Mouse (Mus musculus): ENCODE measurements around the gene Kcnk1. TPM values are rescaled to one million over a fixed set of nuclear protein-coding genes. Genes with fewer than 3 reads are reported as not detected.

The Kcnk1 gene
- polyA plus RNA-seq, 1 experiment, result 40.5 TPM

DNA sequence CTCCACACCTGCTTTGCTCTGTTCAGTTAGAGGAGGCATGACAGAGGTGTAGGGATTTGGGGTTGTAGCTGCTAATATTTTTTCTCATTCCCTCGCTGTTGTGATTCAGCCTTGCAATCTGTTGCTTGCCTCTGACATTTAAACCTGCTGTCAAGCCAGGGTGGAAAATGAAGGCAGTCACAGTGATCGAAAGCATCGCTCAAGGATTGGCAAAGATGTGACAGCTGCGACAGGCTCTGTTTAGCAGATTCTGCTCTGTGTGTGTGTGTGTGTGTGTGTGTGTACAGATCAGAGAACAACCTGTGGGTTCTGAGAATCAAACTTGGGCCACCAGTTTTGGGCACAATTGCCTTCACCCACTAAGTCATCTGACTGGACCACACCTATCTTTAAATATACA, 50.8 kb downstream of the Kcnk1 start:
- WGBS, result 85% methylated on average over 4 of the region's 4 CpGs
- no peaks in the 10 kb centered on the region for H3K4me1 ChIP-seq (ENCODE audit: control insufficient read depth, insufficient read depth, insufficient read length, low read length)
- no peak overlapping the region for H3K27ac ChIP-seq (ENCODE audit: insufficient read depth, low read depth, low read length)
- H3K4me3 ChIP-seq (ENCODE audit: low read depth, low read length), result no peak overlapping the region
- no peaks in the 10 kb centered on the region for H3K36me3 ChIP-seq (ENCODE audit: control insufficient read depth, insufficient read depth, low read length)
- TF ChIP-seq POLR2A (IDR thresholded peaks at IDR 0.05; ENCODE audit: low read depth, low read length), result no peak
- no peak for TF ChIP-seq CTCF (IDR thresholded peaks at IDR 0.05; ENCODE audit: extremely low read depth, insufficient read length, insufficient replicate concordance, low read depth, low read length)
- no peaks in the 10 kb centered on the region for H3K27me3 ChIP-seq (ENCODE audit: control insufficient read depth, insufficient read depth, low read length)

DNA sequence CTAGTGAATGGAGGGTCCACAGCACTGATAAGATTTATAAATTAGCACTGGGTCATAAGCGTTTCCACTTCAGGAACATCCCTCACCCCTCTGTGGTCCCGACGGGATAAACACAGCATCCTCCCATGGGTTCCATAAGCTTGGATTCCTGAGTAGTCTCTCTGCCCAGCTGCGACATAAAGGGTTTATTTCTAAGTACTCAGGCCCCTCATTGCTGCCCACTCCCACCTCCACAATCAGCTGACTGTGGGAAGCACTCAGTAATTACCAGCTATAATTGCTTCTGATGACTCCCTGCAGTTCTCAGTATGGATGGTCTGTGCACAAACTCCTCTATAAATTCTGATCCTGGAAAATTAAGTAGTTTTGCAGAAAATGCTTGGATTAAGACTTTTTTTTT, 58.9 kb downstream of the Kcnk1 start:
- Histone ChIP-seq H3K27me3 (ENCODE audit: control insufficient read depth, insufficient read depth, low read length) (no peaks in the 10 kb centered on the region), H3K4me1 (ENCODE audit: control insufficient read depth, insufficient read depth, insufficient read length, low read length) (no peaks in the 10 kb centered on the region), H3K4me3 (ENCODE audit: low read depth, low read length) (no peak overlapping the region), H3K36me3 (ENCODE audit: control insufficient read depth, insufficient read depth, low read length) (no peaks in the 10 kb centered on the region), H3K27ac (ENCODE audit: insufficient read depth, low read depth, low read length) (no peak overlapping the region)
- TF ChIP-seq POLR2A (IDR thresholded peaks at IDR 0.05; ENCODE audit: low read depth, low read length) (no peak), CTCF (IDR thresholded peaks at IDR 0.05; ENCODE audit: extremely low read depth, insufficient read length, insufficient replicate concordance, low read depth, low read length) (no peak)
- WGBS, result 72% methylated on average over 4 of the region's 4 CpGs

DNA sequence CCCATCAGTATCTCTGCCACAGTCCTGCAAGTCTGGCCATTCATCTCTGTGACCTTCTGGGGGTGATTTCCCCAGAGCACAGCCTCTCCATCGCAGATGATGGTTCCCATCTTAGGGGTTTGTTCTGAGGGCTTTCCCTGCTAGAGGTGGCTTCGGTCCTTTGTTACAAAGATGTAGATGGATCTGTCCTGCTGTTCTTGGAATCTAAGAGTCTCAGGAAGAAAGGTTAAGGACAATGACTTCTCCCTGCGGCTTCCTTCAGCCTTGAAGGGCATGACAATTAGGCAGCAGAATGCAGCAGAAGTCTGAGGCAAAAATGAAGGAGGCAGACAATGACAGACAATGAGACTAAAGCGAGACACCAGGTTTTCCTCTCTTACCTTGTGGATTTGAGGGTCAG, 63.9 kb downstream of the Kcnk1 start:
- no peaks in the 10 kb centered on the region for H3K27me3 ChIP-seq (ENCODE audit: control insufficient read depth, insufficient read depth, low read length)
- no peaks in the 10 kb centered on the region for H3K4me1 ChIP-seq (ENCODE audit: control insufficient read depth, insufficient read depth, insufficient read length, low read length)
- 87% methylated on average over 4 of the region's 4 CpGs for WGBS
- no peak for TF ChIP-seq CTCF (IDR thresholded peaks at IDR 0.05; ENCODE audit: extremely low read depth, insufficient read length, insufficient replicate concordance, low read depth, low read length)
- TF ChIP-seq POLR2A (IDR thresholded peaks at IDR 0.05; ENCODE audit: low read depth, low read length), result no peak
- no peaks in the 10 kb centered on the region for H3K36me3 ChIP-seq (ENCODE audit: control insufficient read depth, insufficient read depth, low read length)
- H3K4me3 ChIP-seq (ENCODE audit: low read depth, low read length), result no peak overlapping the region
- H3K27ac ChIP-seq (ENCODE audit: insufficient read depth, low read depth, low read length), result no peak overlapping the region

DNA sequence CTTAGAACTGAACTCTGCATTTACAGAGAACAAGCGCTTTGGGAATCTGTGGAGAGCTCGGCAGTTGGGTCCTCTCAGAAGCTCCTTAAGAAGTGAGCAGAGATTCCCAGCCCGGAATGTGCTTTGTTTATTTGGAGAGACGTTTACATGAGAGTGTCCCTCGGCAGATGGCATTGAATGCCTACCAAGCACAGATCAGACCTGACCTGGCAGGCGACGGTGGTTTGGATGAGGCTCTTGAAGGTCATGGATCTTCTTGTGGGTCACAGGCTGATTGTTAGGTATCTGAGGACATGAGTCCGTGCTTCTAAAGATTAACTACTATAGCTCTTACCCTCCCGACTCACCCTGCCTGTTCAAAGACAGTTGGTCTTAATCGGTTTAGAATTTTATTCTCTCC, 67.9 kb downstream of the Kcnk1 start:
- Histone ChIP-seq H3K27ac (ENCODE audit: insufficient read depth, low read depth, low read length) (no peak overlapping the region), H3K4me1 (ENCODE audit: control insufficient read depth, insufficient read depth, insufficient read length, low read length) (no peaks in the 10 kb centered on the region), H3K36me3 (ENCODE audit: control insufficient read depth, insufficient read depth, low read length) (no peaks in the 10 kb centered on the region), H3K27me3 (ENCODE audit: control insufficient read depth, insufficient read depth, low read length) (no peaks in the 10 kb centered on the region), H3K4me3 (ENCODE audit: low read depth, low read length) (no peak overlapping the region)
- WGBS, result 66% methylated on average over 10 of the region's 10 CpGs
- TF ChIP-seq POLR2A (IDR thresholded peaks at IDR 0.05; ENCODE audit: low read depth, low read length), result no peak
- TF ChIP-seq CTCF (IDR thresholded peaks at IDR 0.05; ENCODE audit: extremely low read depth, insufficient read length, insufficient replicate concordance, low read depth, low read length), result no peak

DNA sequence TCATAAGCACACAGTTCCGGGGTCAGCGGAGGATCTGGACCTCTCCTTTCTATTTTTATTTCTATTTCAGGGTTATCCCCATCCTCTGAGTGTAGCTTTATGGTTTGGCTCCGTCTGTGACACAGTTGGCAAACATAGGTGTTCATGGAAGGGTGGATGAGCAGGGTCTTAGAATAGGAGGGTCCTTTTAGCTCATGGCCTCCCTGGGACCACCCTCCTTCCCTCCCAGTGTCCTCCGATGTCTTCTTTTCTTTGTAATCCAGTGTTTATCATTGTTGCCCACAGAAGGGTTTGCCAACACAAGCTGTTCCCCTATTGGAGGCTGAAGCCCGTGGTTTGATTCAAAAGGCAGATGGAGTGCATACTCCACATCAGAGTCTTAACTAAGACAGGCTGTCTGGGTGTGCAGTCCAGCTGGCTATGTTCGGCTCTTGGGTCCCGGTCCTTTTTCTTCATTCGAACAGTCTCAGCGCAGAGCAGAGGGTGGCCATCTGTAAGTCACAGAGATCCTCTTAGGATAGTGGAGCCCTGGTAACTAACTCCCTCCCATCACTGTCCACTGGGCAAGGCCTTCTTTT, 69.0 kb downstream of the Kcnk1 start:
- Histone ChIP-seq H3K27ac (ENCODE audit: insufficient read depth, low read depth, low read length) (no peak overlapping the region), H3K27me3 (ENCODE audit: control insufficient read depth, insufficient read depth, low read length) (no peaks in the 10 kb centered on the region), H3K4me1 (ENCODE audit: control insufficient read depth, insufficient read depth, insufficient read length, low read length) (no peaks in the 10 kb centered on the region), H3K4me3 (ENCODE audit: low read depth, low read length) (no peak overlapping the region), H3K36me3 (ENCODE audit: control insufficient read depth, insufficient read depth, low read length) (no peaks in the 10 kb centered on the region)
- WGBS, result 81% methylated on average over 9 of the region's 9 CpGs
- no peak for TF ChIP-seq POLR2A (IDR thresholded peaks at IDR 0.05; ENCODE audit: low read depth, low read length)
- no peak for TF ChIP-seq CTCF (IDR thresholded peaks at IDR 0.05; ENCODE audit: extremely low read depth, insufficient read length, insufficient replicate concordance, low read depth, low read length)

DNA sequence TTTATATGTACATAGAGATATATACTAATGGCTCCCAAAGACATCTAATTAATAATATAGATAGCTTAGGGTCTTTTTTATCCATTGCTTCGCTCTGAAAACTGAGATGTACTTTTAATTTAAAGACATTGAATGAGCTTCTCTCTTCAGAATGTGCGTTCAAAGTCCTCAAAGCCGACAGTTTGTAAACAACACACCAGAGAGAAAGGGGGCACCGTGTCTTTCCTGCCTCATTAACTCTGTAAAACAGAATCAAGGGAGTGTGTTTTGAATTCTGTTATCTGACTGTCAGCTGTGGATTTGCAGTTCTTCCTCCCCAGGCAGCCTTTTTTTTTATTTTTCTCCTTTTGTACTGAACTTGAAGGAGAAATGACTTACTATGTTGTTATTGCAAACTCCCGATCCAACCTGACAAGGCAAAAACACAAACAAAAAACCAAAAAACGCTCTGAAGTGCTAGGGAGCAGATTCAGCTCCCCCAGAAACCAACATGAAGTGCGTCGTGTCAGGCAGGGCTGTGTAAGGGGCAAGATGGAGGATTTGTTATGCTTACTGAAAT, 69.7 kb downstream of the Kcnk1 start:
- TF ChIP-seq CTCF (IDR thresholded peaks at IDR 0.05; ENCODE audit: extremely low read depth, insufficient read length, insufficient replicate concordance, low read depth, low read length), result no peak
- TF ChIP-seq POLR2A (IDR thresholded peaks at IDR 0.05; ENCODE audit: low read depth, low read length), result no peak
- H3K27me3 ChIP-seq (ENCODE audit: control insufficient read depth, insufficient read depth, low read length), result no peaks in the 10 kb centered on the region
- 55% methylated on average over 8 of the region's 8 CpGs for WGBS

DNA sequence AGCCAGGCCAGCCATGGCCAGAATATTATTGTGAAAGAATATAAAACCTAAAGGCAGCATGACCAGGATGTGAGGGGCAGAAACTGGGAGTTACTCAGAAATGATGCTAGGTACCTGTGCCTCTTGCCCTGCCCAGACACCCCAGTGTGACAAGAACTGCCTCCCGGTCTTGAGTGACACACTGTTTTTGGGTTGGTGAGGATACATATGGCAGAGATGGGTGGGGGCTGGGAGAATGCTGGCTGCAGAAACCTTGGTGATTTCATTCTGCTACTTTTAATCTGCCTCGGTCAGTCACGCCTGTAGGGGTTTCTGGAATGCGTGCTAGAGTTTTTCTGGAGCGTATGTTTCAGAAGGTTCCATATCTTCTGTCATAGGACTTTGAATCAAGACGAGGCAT, 72.3 kb downstream of the Kcnk1 start:
- H3K27ac ChIP-seq (ENCODE audit: insufficient read depth, low read depth, low read length), result no peak overlapping the region
- WGBS, result 76% methylated on average over 6 of the region's 6 CpGs
- no peaks in the 10 kb centered on the region for H3K36me3 ChIP-seq (ENCODE audit: control insufficient read depth, insufficient read depth, low read length)
- H3K4me3 ChIP-seq (ENCODE audit: low read depth, low read length), result no peak overlapping the region
- TF ChIP-seq POLR2A (IDR thresholded peaks at IDR 0.05; ENCODE audit: low read depth, low read length) (no peak), CTCF (IDR thresholded peaks at IDR 0.05; ENCODE audit: extremely low read depth, insufficient read length, insufficient replicate concordance, low read depth, low read length) (no peak)
- H3K27me3 ChIP-seq (ENCODE audit: control insufficient read depth, insufficient read depth, low read length), result no peaks in the 10 kb centered on the region
- no peaks in the 10 kb centered on the region for H3K4me1 ChIP-seq (ENCODE audit: control insufficient read depth, insufficient read depth, insufficient read length, low read length)

More for the DNA sequence above, 69.7 kb downstream of the Kcnk1 start:
- Histone ChIP-seq H3K27ac (ENCODE audit: insufficient read depth, low read depth, low read length) (no peak overlapping the region), H3K4me3 (ENCODE audit: low read depth, low read length) (no peak overlapping the region), H3K36me3 (ENCODE audit: control insufficient read depth, insufficient read depth, low read length) (no peaks in the 10 kb centered on the region), H3K4me1 (ENCODE audit: control insufficient read depth, insufficient read depth, insufficient read length, low read length) (no peaks in the 10 kb centered on the region)

All from small intestine, adult 2 months (tissue).